Comparison of ENCODE assay signal across 16 mouse cellular contexts in genomic region chr13:94687295-94687694, GRCm38 (mm10).
"Had no signal": no experiment of that assay in that cellular context is flagged by ENCODE, and none has a peak within 500 bp of the region (broad histone marks: within the 10 kb centered on the region; RNA-seq: fewer than 3 reads in every experiment).

No protein-coding gene starts in this region.

- H3K4me2 ChIP-seq: midbrain, embryonic 12.5 days; neural tube, embryonic 13.5 days; neural tube, embryonic 15.5 days; stomach, embryonic 15.5 days had no signal

- H3K9ac ChIP-seq: liver, embryonic 14.5 days; midbrain, embryonic 12.5 days; neural tube, embryonic 13.5 days; neural tube, embryonic 15.5 days; stomach, embryonic 15.5 days had no signal

- H3K4me3 ChIP-seq: midbrain, embryonic 10.5 days; midbrain, embryonic 12.5 days; myocyte; neural tube, embryonic 13.5 days; neural tube, embryonic 15.5 days; stomach, embryonic 15.5 days had no signal

- H3K36me3 ChIP-seq: midbrain, embryonic 10.5 days; midbrain, embryonic 12.5 days; neural tube, embryonic 13.5 days; neural tube, embryonic 15.5 days; stomach, embryonic 15.5 days had no signal

- DNase-seq: lung, adult 2 months; lung, postnatal 10 days; lung, postnatal 4 days; midbrain, embryonic 14.5 days; right cerebral cortex, postnatal 14 days; thymus, adult 2 months; thymus, postnatal 25 days; thymus, postnatal 4 days had no signal

- H3K9me3 ChIP-seq: midbrain, embryonic 10.5 days; midbrain, embryonic 12.5 days; neural tube, embryonic 13.5 days; neural tube, embryonic 15.5 days; stomach, embryonic 15.5 days had no signal

- H3K27ac ChIP-seq: liver, embryonic 14.5 days; midbrain, embryonic 10.5 days; midbrain, embryonic 12.5 days; neural tube, embryonic 13.5 days; neural tube, embryonic 15.5 days; stomach, embryonic 15.5 days; stomach, postnatal 0 days had no signal

- H3K4me1 ChIP-seq: midbrain, embryonic 12.5 days; stomach, embryonic 15.5 days had no signal
